Mouse (Mus musculus) right cerebral cortex, adult 18-20 months (tissue): ENCODE data around the gene Pif1.

Source experiments
- DNase-seq: peaks from one replicate; pipeline ENCODE4 v3.0.0; 2022; ENCODE audit warnings: mixed read lengths

Pif1 gene

GRCm38 (mm10) chr9:65562081-65562506, 24.9 kb upstream of the Pif1 start:
- DNase-seq, result peak; percentile 76

GRCm38 (mm10) chr9:65563073-65563472, 23.9 kb upstream of the Pif1 start:
- DNase-seq, result no peak

GRCm38 (mm10) chr9:65564698-65565097, 22.3 kb upstream of the Pif1 start:
- no peak for DNase-seq

- no peak for DNase-seq
These were observed 18.2 kb upstream of the Pif1 start for GRCm38 (mm10) chr9:65568787-65569186.

GRCm38 (mm10) chr9:65569491-65569971, 17.4 kb upstream of the Pif1 start:
- DNase-seq, result no peak

- no peak for DNase-seq
These were observed 14.1 kb upstream of the Pif1 start for GRCm38 (mm10) chr9:65572837-65573236.

- no peak for DNase-seq
These were observed 12.2 kb upstream of the Pif1 start for GRCm38 (mm10) chr9:65574513-65575392.

- no peak for DNase-seq
These were observed 11.4 kb upstream of the Pif1 start for GRCm38 (mm10) chr9:65575393-65576196.

- DNase-seq, result peak; percentile 43
These were observed 10.0 kb upstream of the Pif1 start for GRCm38 (mm10) chr9:65576861-65577510.

- DNase-seq, result no peak
These were observed 9.3 kb upstream of the Pif1 start for GRCm38 (mm10) chr9:65577511-65578196.

- no peak for DNase-seq
These were observed 8.1 kb upstream of the Pif1 start for GRCm38 (mm10) chr9:65578801-65579249.

GRCm38 (mm10) chr9:65579781-65580371, 7.1 kb upstream of the Pif1 start, which contains the start of gene Plekho2:
Plekho2 (minus strand) TSS chr9:65580040.
- peak; percentile 89 for DNase-seq

GRCm38 (mm10) chr9:65580401-65581256, 6.3 kb upstream of the Pif1 start:
- DNase-seq, result peak; percentile 74

- DNase-seq, result no peak
These were observed 3.9 kb upstream of the Pif1 start for GRCm38 (mm10) chr9:65583045-65583444.

GRCm38 (mm10) chr9:65587270-65587572, 261 bp downstream of the Pif1 start:
- DNase-seq, result no peak

- no peak for DNase-seq
These were observed 806 bp downstream of the Pif1 start for GRCm38 (mm10) chr9:65587573-65588358.

GRCm38 (mm10) chr9:65589091-65589490, 2.1 kb downstream of the Pif1 start:
- no peak for DNase-seq

GRCm38 (mm10) chr9:65592721-65593120, 5.8 kb downstream of the Pif1 start:
- no peak for DNase-seq

- no peak for DNase-seq
These were observed 6.6 kb downstream of the Pif1 start for GRCm38 (mm10) chr9:65593596-65593995.

GRCm38 (mm10) chr9:65598765-65599249, 11.8 kb downstream of the Pif1 start:
- peak; percentile 33 for DNase-seq
